Comparison of ENCODE assay signal across 10 mouse cellular contexts in the genomic region with DNA sequence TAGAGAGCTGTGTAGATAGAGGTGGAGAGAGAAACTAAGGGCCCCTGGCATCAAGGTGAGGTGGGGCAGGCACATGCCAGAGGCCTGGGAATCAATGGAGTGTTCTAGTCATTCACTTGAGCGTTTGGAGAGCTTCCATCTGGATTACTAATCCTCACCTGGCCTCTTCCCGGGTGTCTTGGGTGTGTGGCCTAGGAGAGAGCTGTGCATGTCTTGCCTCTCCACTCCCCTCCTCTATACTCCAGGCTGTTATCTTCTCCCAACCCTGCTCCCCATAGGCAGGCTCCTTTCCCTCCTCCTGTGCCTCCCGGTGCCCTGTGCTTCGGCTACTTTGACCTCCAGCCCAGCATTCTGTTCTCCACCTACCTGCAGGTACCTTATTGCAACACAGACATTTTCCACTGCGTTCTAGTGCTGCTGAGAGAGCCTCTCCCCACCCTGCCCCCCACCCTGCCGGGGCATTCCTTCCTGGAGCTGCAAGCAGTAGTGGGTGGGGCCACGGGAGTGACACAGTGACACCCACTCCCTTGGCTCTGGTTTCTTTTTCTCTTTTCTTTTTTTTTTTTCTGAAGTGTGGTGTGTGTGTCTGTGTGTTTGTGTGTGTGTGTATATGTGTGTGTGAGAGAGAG. TPM values are rescaled to one million over a fixed set of nuclear protein-coding genes. Genes with fewer than 3 reads are reported as not detected.
DNase-seq lines count a peak whose midpoint lies in the region; ATAC-seq and TF ChIP-seq lines count a peak whose summit lies in the region.
"Had no signal": no experiment of that assay in that cellular context is flagged by ENCODE, and none has a peak within 500 bp of the region (broad histone marks: within the 10 kb centered on the region; RNA-seq: fewer than 3 reads in every experiment).

No protein-coding gene starts in this region.

- peak; percentile 66 for ATAC-seq in kidney, embryonic 14.5 days (ENCODE audit: low FRiP score, low TSS enrichment)
- ATAC-seq in intestine, embryonic 15.5 days, result peak; percentile 87
- ATAC-seq in liver, embryonic 14.5 days (ENCODE audit: insufficient read depth), result peak; percentile 59; the same call in 1 of the 2 replicates
- peak; percentile 78 for ATAC-seq in stomach, postnatal 0 days (ENCODE audit: low FRiP score, low TSS enrichment)
- ATAC-seq in midbrain, embryonic 14.5 days (ENCODE audit: low FRiP score, low TSS enrichment), result no peak

- H3K4me2 ChIP-seq in kidney, embryonic 14.5 days (replicated peaks; ENCODE audit: low read depth, low read length), result peak overlapping the region; percentile 21; the same call in 1 of the 2 replicates
- peak overlapping the region; percentile 45 for H3K4me2 ChIP-seq in intestine, embryonic 15.5 days (replicated peaks)
- H3K4me2 ChIP-seq in liver, embryonic 14.5 days (ENCODE audit: low read depth), result no peak overlapping the region
- no peak overlapping the region for H3K4me2 ChIP-seq in stomach, postnatal 0 days (replicated peaks; ENCODE audit: low read depth)
- H3K4me2 ChIP-seq in midbrain, embryonic 14.5 days (ENCODE audit: low read length), result no peak overlapping the region
- H3K4me2 ChIP-seq: forebrain, embryonic 12.5 days had no signal

- no peak overlapping the region for H3K27ac ChIP-seq in kidney, embryonic 14.5 days (ENCODE audit: low read depth, low read length)
- H3K27ac ChIP-seq in intestine, embryonic 15.5 days, result peak overlapping the region; percentile 83
- H3K27ac ChIP-seq in liver, embryonic 14.5 days, result no peak overlapping the region
- peak overlapping the region; percentile 65 for H3K27ac ChIP-seq in stomach, postnatal 0 days (replicated peaks)
- no peak overlapping the region for H3K27ac ChIP-seq in midbrain, embryonic 14.5 days (replicated peaks; ENCODE audit: low read depth, low read length)
- H3K27ac ChIP-seq: forebrain, embryonic 12.5 days had no signal

- no peak overlapping the region for H3K9ac ChIP-seq in kidney, embryonic 14.5 days (ENCODE audit: low read depth, low read length)
- no peak overlapping the region for H3K9ac ChIP-seq in intestine, embryonic 15.5 days
- no peak overlapping the region for H3K9ac ChIP-seq in liver, embryonic 14.5 days (replicated peaks)
- no peak overlapping the region for H3K9ac ChIP-seq in stomach, postnatal 0 days (ENCODE audit: low read length)
- H3K9ac ChIP-seq in midbrain, embryonic 14.5 days (replicated peaks; ENCODE audit: low read length), result no peak overlapping the region
- H3K9ac ChIP-seq: forebrain, embryonic 12.5 days had no signal

- H3K4me3 ChIP-seq in kidney, embryonic 14.5 days (ENCODE audit: low read length), result no peak overlapping the region
- H3K4me3 ChIP-seq in intestine, embryonic 15.5 days (replicated peaks), result no peak overlapping the region
- no peak overlapping the region for H3K4me3 ChIP-seq in liver, embryonic 14.5 days (ENCODE audit: insufficient read depth in 1 of 2, low read depth in 2 of 2, low read length in 2 of 2)
- H3K4me3 ChIP-seq in stomach, postnatal 0 days (ENCODE audit: low read depth, low read length), result no peak overlapping the region
- no peak overlapping the region for H3K4me3 ChIP-seq in midbrain, embryonic 14.5 days (replicated peaks; ENCODE audit: low read depth, low read length)
- H3K4me3 ChIP-seq: forebrain, embryonic 12.5 days had no signal

- TF ChIP-seq CTCF in liver, embryonic 14.5 days (IDR thresholded peaks at IDR 0.05; ENCODE audit: low read depth), result no peak
- no peak for TF ChIP-seq CTCF in stomach, postnatal 0 days (IDR thresholded peaks at IDR 0.05; ENCODE audit: low read depth)

- no peaks in the 10 kb centered on the region for H3K27me3 ChIP-seq in kidney, embryonic 14.5 days (ENCODE audit: control insufficient read depth, insufficient read depth, low read length)
- no peaks in the 10 kb centered on the region for H3K27me3 ChIP-seq in intestine, embryonic 15.5 days (replicated peaks)
- H3K27me3 ChIP-seq in liver, embryonic 14.5 days (ENCODE audit: control insufficient read depth, insufficient read depth, low read length), result no peaks in the 10 kb centered on the region
- H3K27me3 ChIP-seq in stomach, postnatal 0 days (ENCODE audit: control insufficient read depth, insufficient read depth, low read length), result no peaks in the 10 kb centered on the region
- no peaks in the 10 kb centered on the region for H3K27me3 ChIP-seq in midbrain, embryonic 14.5 days (ENCODE audit: control insufficient read depth, insufficient read depth, low read length)

- H3K36me3 ChIP-seq in kidney, embryonic 14.5 days (ENCODE audit: control insufficient read depth, insufficient read depth, low read length), result no peaks in the 10 kb centered on the region
- H3K36me3 ChIP-seq in intestine, embryonic 15.5 days, result no peaks in the 10 kb centered on the region
- no peaks in the 10 kb centered on the region for H3K36me3 ChIP-seq in liver, embryonic 14.5 days (replicated peaks; ENCODE audit: control insufficient read depth, insufficient read depth, low read depth)
- H3K36me3 ChIP-seq in stomach, postnatal 0 days (ENCODE audit: control insufficient read depth, insufficient read depth, low read length), result no peaks in the 10 kb centered on the region
- no peaks in the 10 kb centered on the region for H3K36me3 ChIP-seq in midbrain, embryonic 14.5 days (ENCODE audit: control insufficient read depth, insufficient read depth, low read length)
- H3K36me3 ChIP-seq: forebrain, embryonic 12.5 days had no signal

- no peak for DNase-seq in kidney, adult 8-10 months
- peak in 1 of 3 experiments; percentile 28 for DNase-seq in liver, embryonic 14.5 days (ENCODE audit: low read depth in 3 of 3, low spot score in 3 of 3)
- DNase-seq in stomach, postnatal 0 days (ENCODE audit: low spot score), result peak; percentile 89
- no peak for DNase-seq in gastrocnemius, postnatal 10 days
- DNase-seq in cerebellum, adult 9-10 months, result no peak
- no peak for DNase-seq in midbrain, embryonic 14.5 days
- DNase-seq: cerebellum, adult 18-20 months had no signal

- TF ChIP-seq EP300 in liver, embryonic 14.5 days (IDR thresholded peaks at IDR 0.05; ENCODE audit: low read depth), result no peak
- TF ChIP-seq EP300 in stomach, postnatal 0 days (optimal IDR thresholded peaks at IDR 0.05), result no peak

- 25% methylated on average over 7 of the region's 7 CpGs for WGBS in kidney, embryonic 14.5 days
- 10% methylated on average over 7 of the region's 7 CpGs for WGBS in intestine, embryonic 15.5 days
- 24% methylated on average over 7 of the region's 7 CpGs for WGBS in liver, embryonic 14.5 days (ENCODE audit: insufficient replicate concordance)
- 16% methylated on average over 7 of the region's 7 CpGs for WGBS in stomach, postnatal 0 days
- WGBS in midbrain, embryonic 14.5 days, result 47% methylated on average over 7 of the region's 7 CpGs

- no peaks in the 10 kb centered on the region for H3K9me3 ChIP-seq in kidney, embryonic 14.5 days (ENCODE audit: control insufficient read depth, low read length)
- no peaks in the 10 kb centered on the region for H3K9me3 ChIP-seq in intestine, embryonic 15.5 days
- H3K9me3 ChIP-seq in liver, embryonic 14.5 days (ENCODE audit: control insufficient read depth, low read length), result no peaks in the 10 kb centered on the region
- no peaks in the 10 kb centered on the region for H3K9me3 ChIP-seq in stomach, postnatal 0 days (ENCODE audit: control insufficient read depth, low read length)
- H3K9me3 ChIP-seq in midbrain, embryonic 14.5 days (ENCODE audit: control insufficient read depth, low read length), result no peaks in the 10 kb centered on the region
- H3K9me3 ChIP-seq: forebrain, embryonic 12.5 days had no signal

- 0 out of 2 replicates have a peak, but pooled peaks cover 7% of the 10 kb centered on the region for H3K4me1 ChIP-seq in kidney, embryonic 14.5 days (ENCODE audit: control insufficient read depth, insufficient read depth, low read length)
- 0 out of 2 replicates have a peak, but pooled peaks cover 8% of the 10 kb centered on the region for H3K4me1 ChIP-seq in intestine, embryonic 15.5 days (replicated peaks)
- H3K4me1 ChIP-seq in liver, embryonic 14.5 days (replicated peaks; ENCODE audit: control insufficient read depth in 2 of 2, insufficient read depth in 2 of 2, low read length in 1 of 2), result no peaks in the 10 kb centered on the region; a peak in 1 of 4 replicates
- H3K4me1 ChIP-seq in stomach, postnatal 0 days (replicated peaks; ENCODE audit: control insufficient read depth, insufficient read depth), result 0 out of 2 replicates have a peak, but pooled peaks cover 2% of the 10 kb centered on the region
- H3K4me1 ChIP-seq in midbrain, embryonic 14.5 days (ENCODE audit: control insufficient read depth, insufficient read depth, low read length), result no peaks in the 10 kb centered on the region
- H3K4me1 ChIP-seq: forebrain, embryonic 12.5 days had no signal

RNA-seq across cellular contexts. Expression of gene Tmem37, which starts 9.2 kb away (rescaled TPM):
- polyA plus RNA-seq in kidney, embryonic 14.5 days (2014; fragmentation: Nextera tagmentation; extraction: Ambion mirVana), result 40.5 and 44.1 TPM in 2 replicates
- 51.3 and 66.1 TPM in 2 replicates for polyA plus RNA-seq in intestine, embryonic 15.5 days (2015; fragmentation: Nextera tagmentation; extraction: Ambion mirVana)
- 31.1 and 39.5 TPM in 2 replicates for polyA plus RNA-seq in liver, embryonic 14.5 days (2012; rRNA removed)
- polyA plus RNA-seq in liver, embryonic 14.5 days (2014; fragmentation: Nextera tagmentation; extraction: Ambion mirVana), result 73.9 and 75.7 TPM in 2 replicates
- 7.8 and 8.8 TPM in 2 replicates for polyA plus RNA-seq in stomach, postnatal 0 days (2015; fragmentation: Nextera tagmentation; extraction: Ambion mirVana)
- total RNA-seq in gastrocnemius, postnatal 10 days (2021), result 10 to 100 TPM in 1 of 2 experiments, 1 to 10 TPM in 1; 8.7 to 12.6 TPM
- polyA plus RNA-seq in midbrain, embryonic 14.5 days (2014; fragmentation: Nextera tagmentation; extraction: Ambion mirVana), result 3.1 and 7.4 TPM in 2 replicates

RNA-seq across cellular contexts. Expression of gene Dbi, which starts 37.8 kb away (rescaled TPM):
- 571 and 767 TPM in 2 replicates for polyA plus RNA-seq in kidney, embryonic 14.5 days (2014; fragmentation: Nextera tagmentation; extraction: Ambion mirVana)
- polyA plus RNA-seq in intestine, embryonic 15.5 days (2015; fragmentation: Nextera tagmentation; extraction: Ambion mirVana), result 1,422 and 1,510 TPM in 2 replicates
- polyA plus RNA-seq in liver, embryonic 14.5 days (2012; rRNA removed), result 208 and 340 TPM in 2 replicates
- polyA plus RNA-seq in liver, embryonic 14.5 days (2014; fragmentation: Nextera tagmentation; extraction: Ambion mirVana), result 633 and 662 TPM in 2 replicates
- polyA plus RNA-seq in stomach, postnatal 0 days (2015; fragmentation: Nextera tagmentation; extraction: Ambion mirVana), result 1,663 and 1,741 TPM in 2 replicates
- total RNA-seq in gastrocnemius, postnatal 10 days (2021), result 100 to 1,000 TPM; 254 to 263 TPM
- 759 and 1,068 TPM in 2 replicates for polyA plus RNA-seq in midbrain, embryonic 14.5 days (2014; fragmentation: Nextera tagmentation; extraction: Ambion mirVana)

RNA-seq across cellular contexts. Expression of gene 3110009E18Rik, which starts 37.9 kb away (rescaled TPM):
- polyA plus RNA-seq in kidney, embryonic 14.5 days (2014; fragmentation: Nextera tagmentation; extraction: Ambion mirVana), result 22.2 and 31.9 TPM in 2 replicates
- 15.6 and 18.4 TPM in 2 replicates for polyA plus RNA-seq in intestine, embryonic 15.5 days (2015; fragmentation: Nextera tagmentation; extraction: Ambion mirVana)
- polyA plus RNA-seq in liver, embryonic 14.5 days (2012; rRNA removed), result 1.9 and 3.5 TPM in 2 replicates
- polyA plus RNA-seq in liver, embryonic 14.5 days (2014; fragmentation: Nextera tagmentation; extraction: Ambion mirVana), result 9.6 and 10.4 TPM in 2 replicates
- 10.1 and 11.9 TPM in 2 replicates for polyA plus RNA-seq in stomach, postnatal 0 days (2015; fragmentation: Nextera tagmentation; extraction: Ambion mirVana)
- total RNA-seq in gastrocnemius, postnatal 10 days (2021), result 1 to 10 TPM; 5.7 to 7.3 TPM
- 18.7 and 21.4 TPM in 2 replicates for polyA plus RNA-seq in midbrain, embryonic 14.5 days (2014; fragmentation: Nextera tagmentation; extraction: Ambion mirVana)

Comparison
In these comparisons a context has a peak if more than half of its experiments do, and no peak if none do; other contexts are left out.
1. H3K27ac ChIP-seq: peak in intestine, embryonic 15.5 days (single experiment) and stomach, postnatal 0 days (single experiment); none in kidney, embryonic 14.5 days (single experiment), liver, embryonic 14.5 days (single experiment) and midbrain, embryonic 14.5 days (single experiment).
2. H3K4me2 ChIP-seq: peak in kidney, embryonic 14.5 days (single experiment) and intestine, embryonic 15.5 days (single experiment); none in liver, embryonic 14.5 days (single experiment), stomach, postnatal 0 days (single experiment) and midbrain, embryonic 14.5 days (single experiment).